Mouse (Mus musculus) lung, embryonic 14.5 days (tissue): ENCODE measurements at regions not wholly inside any gene's neighbourhood (a gene's known extent, or its start where the extent isn't known, plus 50 kb on each side); places are given as distances from the start of the nearest gene placed in this dataset.
"Not testable (repeated sequence)": the region's sequence is repeated elsewhere in the genome, so short reads cannot be mapped to it uniquely, and the experiment has no call there.

Source experiments
- ATAC-seq: fragments of 200-750 bp; cut with Nextera tagmentation; 2 replicates; pipeline ENCODE4 v1.8.0; 2017; ENCODE audit warnings: mild to moderate bottlenecking, moderate TSS enrichment, moderate library complexity; ENCODE audit not compliant: insufficient read depth
- DNase-seq: peaks from one replicate; pipeline ENCODE4 v3.0.0-alpha.2; 2015
- H3K27ac ChIP-seq: fragments of 300-500 bp; sonication (generic); 2 replicates; pipeline ENCODE4 v1.5.1; 2014; ENCODE audit warnings: low read depth, mild to moderate bottlenecking, moderate library complexity
- H3K27me3 ChIP-seq: fragments of 300-500 bp; sonication (generic); 2 replicates; pipeline ENCODE4 v1.6.1; 2014; ENCODE audit warnings: low read length, control low read depth; ENCODE audit not compliant: insufficient read depth
- H3K36me3 ChIP-seq: fragments of 300-500 bp; sonication (generic); 2 replicates; pipeline ENCODE4 v1.6.1; 2014; ENCODE audit warnings: control low read depth; ENCODE audit not compliant: insufficient read depth
- H3K4me1 ChIP-seq: fragments of 300-500 bp; sonication (generic); 2 replicates; pipeline ENCODE4 v1.6.1; 2014; ENCODE audit warnings: antibody characterized with exemption, control low read depth; ENCODE audit not compliant: insufficient read depth
- H3K4me2 ChIP-seq: fragments of 300-500 bp; sonication (generic); 2 replicates; pipeline ENCODE4 v1.6.1; 2014; ENCODE audit warnings: mild to moderate bottlenecking
- H3K4me3 ChIP-seq: fragments of 300-500 bp; sonication (generic); 2 replicates; pipeline ENCODE4 v1.5.1; 2014; ENCODE audit warnings: low read depth, low read length
- H3K9ac ChIP-seq: fragments of 300-500 bp; sonication (generic); 2 replicates; pipeline ENCODE4 v1.6.1; 2014
- H3K9me3 ChIP-seq: fragments of 300-500 bp; sonication (generic); 2 replicates; pipeline ENCODE4 v1.6.1; 2016; ENCODE audit warnings: low read depth, low read length, control low read depth
- CTCF ChIP-seq: IDR thresholded peaks from 2 replicates; pipeline ENCODE4 v1.5.1; 2016; ENCODE audit warnings: antibody characterized with exemption, low read depth
- WGBS: fragments of 180-500 bp; shearing (Covaris S2); extraction: QIAGEN DNeasy Blood & Tissue Kit; methylation state at CpG from one replicate; pipeline ENCODE4 v1.1.7; 2014; 5-methylcytosine and 5-hydroxymethylcytosine counted together

DNA sequence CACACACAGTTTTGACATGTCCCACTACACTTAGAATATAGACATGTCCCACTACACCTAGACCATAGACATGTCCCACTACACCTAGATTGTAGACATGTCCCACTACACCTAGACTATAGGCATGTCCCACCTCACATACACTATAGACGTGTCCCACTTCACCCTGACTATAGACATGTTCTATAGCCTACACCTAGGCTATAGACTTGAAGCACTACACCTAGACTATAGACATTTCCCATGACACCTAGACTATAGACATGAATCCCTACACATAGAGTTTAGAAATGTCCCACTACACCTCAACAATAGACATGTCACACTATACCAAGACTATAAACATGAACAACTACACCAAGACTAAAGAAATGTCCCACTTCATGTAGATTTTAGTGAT, 2580.9 kb downstream of the Gm37988 start:
- WGBS, result 80% methylated on average over 1 of the region's 1 CpGs
- no peak overlapping the region for H3K27ac ChIP-seq
- no peaks in the 10 kb centered on the region for H3K4me1 ChIP-seq
- H3K4me2 ChIP-seq, result no peak overlapping the region
- no peak overlapping the region for H3K9ac ChIP-seq
- no peaks in the 10 kb centered on the region for H3K9me3 ChIP-seq
- no peaks in the 10 kb centered on the region for H3K27me3 ChIP-seq
- DNase-seq (no peak), ATAC-seq (no peak)
- TF ChIP-seq CTCF, result no peak
- H3K36me3 ChIP-seq, result no peaks in the 10 kb centered on the region
- H3K4me3 ChIP-seq, result no peak overlapping the region

DNA sequence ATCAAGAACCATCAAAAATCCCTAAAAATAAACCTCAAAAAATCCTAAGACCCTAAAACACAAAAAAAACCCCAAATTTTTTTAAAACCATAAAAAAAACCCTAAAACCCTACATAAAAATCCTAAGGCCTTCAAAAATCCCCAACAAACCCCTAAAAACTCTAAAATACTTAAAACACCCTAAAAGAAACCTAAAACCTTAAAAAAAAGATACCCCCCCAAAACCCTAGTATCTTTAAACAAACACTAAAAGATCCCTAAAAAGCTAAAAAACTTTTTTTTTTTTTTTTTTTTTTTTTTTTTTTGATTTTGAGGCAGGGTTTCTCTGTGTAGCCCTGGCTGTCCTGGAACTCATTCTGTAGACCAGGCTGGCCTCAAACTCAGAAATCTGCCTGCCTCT, 2585.8 kb downstream of the Gm37988 start:
- H3K9ac ChIP-seq, result no peak overlapping the region
- no peak for ATAC-seq
- no peaks in the 10 kb centered on the region for H3K36me3 ChIP-seq
- no peaks in the 10 kb centered on the region for H3K27me3 ChIP-seq
- peak; percentile 6 for DNase-seq
- no peaks in the 10 kb centered on the region for H3K9me3 ChIP-seq
- no peak for TF ChIP-seq CTCF
- H3K4me2 ChIP-seq, result no peak overlapping the region
- H3K4me1 ChIP-seq, result no peaks in the 10 kb centered on the region
- no peak overlapping the region for H3K27ac ChIP-seq
- H3K4me3 ChIP-seq, result no peak overlapping the region

DNA sequence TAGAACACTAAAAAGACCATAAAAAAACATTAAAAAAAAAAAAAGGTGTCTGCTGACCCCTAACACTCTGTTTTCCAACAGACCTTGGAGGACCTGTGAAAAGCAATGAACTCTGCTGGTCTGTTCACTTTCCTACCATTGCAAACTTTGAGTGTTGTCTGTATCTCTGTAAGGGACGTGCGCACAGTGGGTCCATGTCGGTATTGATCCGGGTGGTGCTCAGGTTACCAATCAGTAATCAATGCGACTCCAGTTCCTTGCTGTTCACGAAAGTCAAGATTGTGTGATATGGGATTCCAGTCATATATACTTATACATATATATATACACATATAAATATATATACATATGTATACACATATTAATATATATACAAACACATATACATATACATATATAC, 2586.5 kb downstream of the Gm37988 start:
- WGBS, result 91% methylated on average over 6 of the region's 6 CpGs

DNA sequence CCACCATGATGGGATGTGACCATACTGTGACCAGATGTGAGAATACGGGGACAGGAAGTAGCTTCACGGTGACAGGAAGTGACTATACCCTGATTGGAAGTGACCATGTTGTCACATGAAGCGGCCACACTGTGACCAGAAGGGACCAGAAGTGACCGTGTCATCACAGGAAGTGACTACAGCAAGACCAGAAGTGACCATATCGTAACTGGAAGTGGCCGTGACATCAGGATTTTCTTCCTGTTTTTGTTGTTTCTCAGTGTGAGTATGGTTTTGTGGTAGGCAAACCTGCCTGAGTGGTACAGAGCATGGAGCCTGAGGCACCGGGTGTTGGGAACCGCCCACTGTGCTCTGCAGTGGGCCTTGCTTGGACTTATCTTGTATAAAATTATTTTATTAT, 2587.8 kb downstream of the Gm37988 start:
- TF ChIP-seq CTCF, result no peak
- no peak overlapping the region for H3K9ac ChIP-seq
- no peaks in the 10 kb centered on the region for H3K27me3 ChIP-seq
- no peaks in the 10 kb centered on the region for H3K4me1 ChIP-seq
- no peak overlapping the region for H3K4me3 ChIP-seq
- H3K9me3 ChIP-seq, result no peaks in the 10 kb centered on the region
- DNase-seq, result peak; percentile 5
- WGBS, result 89% methylated on average over 8 of the region's 8 CpGs
- H3K4me2 ChIP-seq, result no peak overlapping the region
- H3K27ac ChIP-seq, result no peak overlapping the region
- no peak for ATAC-seq
- H3K36me3 ChIP-seq, result no peaks in the 10 kb centered on the region

More for the DNA sequence above, 2586.5 kb downstream of the Gm37988 start:
- Histone ChIP-seq H3K9ac (no peak overlapping the region), H3K27me3 (no peaks in the 10 kb centered on the region), H3K36me3 (no peaks in the 10 kb centered on the region), H3K4me1 (no peaks in the 10 kb centered on the region), H3K4me2 (no peak overlapping the region), H3K9me3 (no peaks in the 10 kb centered on the region), H3K4me3 (no peak overlapping the region), H3K27ac (no peak overlapping the region)
- peak; percentile 1 for DNase-seq
- ATAC-seq, result no peak
- no peak for TF ChIP-seq CTCF

DNA sequence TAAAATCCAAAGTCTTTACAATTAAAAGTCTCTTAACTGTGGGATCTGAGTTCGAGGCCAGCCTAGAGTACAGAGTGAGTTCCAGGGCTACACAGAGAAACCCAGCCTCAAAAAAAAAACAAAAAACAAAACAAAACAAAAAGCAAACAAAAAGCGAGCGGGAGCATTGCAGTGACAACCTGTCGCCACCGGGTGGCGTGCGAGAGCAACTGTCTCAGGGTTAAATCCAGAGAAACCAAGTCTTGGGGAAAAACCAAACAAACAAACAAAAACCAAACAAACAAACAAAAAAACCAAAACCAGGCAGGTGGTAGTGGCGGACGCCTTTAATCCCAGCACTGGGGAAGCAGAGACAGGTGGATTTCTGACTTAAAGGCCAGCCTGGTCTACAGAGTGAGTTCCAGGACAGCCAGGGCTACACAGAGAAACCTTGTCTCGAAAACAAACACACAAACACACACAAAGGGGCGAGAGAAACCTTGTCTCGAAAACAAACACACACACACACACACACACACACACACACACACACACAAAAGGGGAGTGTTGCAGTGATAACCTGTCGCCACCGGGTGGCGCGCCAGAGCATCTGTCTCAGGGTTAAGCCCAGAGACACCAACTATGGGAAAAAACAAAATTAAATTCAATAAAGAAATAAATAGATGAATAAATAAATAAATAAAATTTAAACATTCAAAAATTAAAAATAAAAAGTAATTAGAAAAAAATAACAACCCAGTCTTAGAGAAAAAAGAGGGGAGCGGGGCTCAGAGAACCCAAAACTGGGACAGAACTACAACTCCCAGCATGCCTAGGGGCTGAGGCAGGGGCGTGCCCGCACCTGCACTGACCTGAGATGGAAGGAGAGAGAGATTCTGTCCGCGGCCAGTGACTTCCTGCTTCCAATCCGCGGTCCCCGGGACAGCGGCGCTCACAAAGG, 2589.4 kb downstream of the Gm37988 start:
- peak overlapping the region; percentile 55 for H3K4me2 ChIP-seq
- no peaks in the 10 kb centered on the region for H3K9me3 ChIP-seq
- TF ChIP-seq CTCF, result peak; percentile 77
- DNase-seq, result peak; percentile 90
- H3K27ac ChIP-seq, result 0 out of 2 replicates have a peak overlapping the region, but pooled peaks have one; percentile 33
- WGBS, result 16% methylated on average over 26 of the region's 26 CpGs
- H3K36me3 ChIP-seq, result no peaks in the 10 kb centered on the region
- no peak overlapping the region for H3K9ac ChIP-seq
- peak overlapping the region; percentile 56 for H3K4me3 ChIP-seq
- ATAC-seq, result peak; percentile 92
- no peaks in the 10 kb centered on the region for H3K4me1 ChIP-seq
- no peaks in the 10 kb centered on the region for H3K27me3 ChIP-seq

DNA sequence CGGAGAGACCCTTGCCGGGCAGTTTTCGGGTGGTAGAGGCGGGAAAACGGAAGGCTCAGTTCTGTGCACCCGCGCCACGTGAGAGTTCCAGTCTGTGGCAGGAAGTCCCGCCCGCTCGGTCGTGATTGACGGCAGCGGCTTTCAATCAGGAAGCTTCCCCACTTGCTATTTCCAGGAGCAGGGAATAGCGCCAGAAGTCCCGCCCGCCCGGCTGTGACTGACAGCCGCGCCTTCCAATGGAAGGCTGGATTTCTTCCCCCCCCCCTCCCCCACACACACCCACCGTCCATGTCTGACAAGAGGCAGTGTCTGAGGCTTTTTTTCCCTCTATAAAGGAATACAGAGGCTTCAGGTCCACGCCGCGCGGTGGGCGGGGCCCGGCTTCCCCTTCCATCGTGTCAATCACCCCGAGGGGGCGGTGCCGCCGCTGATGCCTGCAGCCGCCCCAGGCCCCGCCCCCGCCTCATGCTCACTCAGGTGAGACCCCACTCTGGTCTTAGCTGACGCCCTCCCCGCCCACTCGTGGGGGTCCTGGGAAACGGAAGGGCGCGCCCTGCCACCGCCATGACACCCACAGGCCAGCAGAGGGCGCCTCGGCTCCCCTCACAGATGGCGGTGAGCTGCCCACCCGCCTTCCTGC, 2590.2 kb downstream of the Gm37988 start:
- DNase-seq (peak; percentile 98), ATAC-seq (peak; percentile 98)
- H3K9me3 ChIP-seq, result no peaks in the 10 kb centered on the region
- under 1% methylated on average over 44 of the region's 46 CpGs for WGBS
- peak overlapping the region; percentile 62 for H3K9ac ChIP-seq
- H3K4me2 ChIP-seq, result peak overlapping the region; percentile 68
- H3K4me3 ChIP-seq, result peak overlapping the region; percentile 56
- H3K36me3 ChIP-seq, result no peaks in the 10 kb centered on the region
- H3K27ac ChIP-seq, result peak overlapping the region; percentile 81; the same call in 1 of the 2 replicates
- no peaks in the 10 kb centered on the region for H3K27me3 ChIP-seq
- peak; percentile 82 for TF ChIP-seq CTCF
- H3K4me1 ChIP-seq, result no peaks in the 10 kb centered on the region

DNA sequence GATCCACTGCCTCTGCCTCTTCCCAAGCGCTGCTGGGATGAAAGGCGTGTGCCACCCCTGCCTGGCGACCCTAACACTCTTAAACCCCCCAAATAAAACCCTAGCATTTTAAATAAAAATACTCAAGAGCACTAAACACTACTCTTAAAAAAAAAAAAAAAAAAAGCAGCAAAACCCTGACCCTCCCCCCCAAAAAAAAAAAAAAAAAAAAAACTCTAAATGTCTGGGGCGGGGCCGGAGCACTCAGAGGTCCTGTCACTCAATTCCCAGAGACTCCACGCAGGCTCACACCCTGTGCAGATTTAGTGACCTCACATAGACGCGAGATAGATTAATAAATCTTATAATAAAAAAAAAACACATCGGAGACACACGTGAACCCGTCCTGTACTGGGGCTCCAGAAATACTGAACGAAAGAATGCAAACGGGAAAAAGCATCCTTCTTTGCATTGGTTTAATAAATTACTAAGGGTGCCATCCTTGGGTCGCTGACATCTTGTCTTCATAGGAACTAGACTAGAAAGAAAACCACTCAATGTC, 2591.1 kb downstream of the Gm37988 start:
- Histone ChIP-seq H3K9ac (peak overlapping the region; percentile 62), H3K9me3 (no peaks in the 10 kb centered on the region), H3K4me2 (peak overlapping the region; percentile 68), H3K4me1 (no peaks in the 10 kb centered on the region), H3K27ac (peak overlapping the region; percentile 81; the same call in 1 of the 2 replicates), H3K4me3 (peak overlapping the region; percentile 56), H3K36me3 (no peaks in the 10 kb centered on the region), H3K27me3 (no peaks in the 10 kb centered on the region)
- DNase-seq (peak; percentile 9), ATAC-seq (no peak)
- TF ChIP-seq CTCF, result no peak
- WGBS, result 48% methylated on average over 14 of the region's 14 CpGs

DNA sequence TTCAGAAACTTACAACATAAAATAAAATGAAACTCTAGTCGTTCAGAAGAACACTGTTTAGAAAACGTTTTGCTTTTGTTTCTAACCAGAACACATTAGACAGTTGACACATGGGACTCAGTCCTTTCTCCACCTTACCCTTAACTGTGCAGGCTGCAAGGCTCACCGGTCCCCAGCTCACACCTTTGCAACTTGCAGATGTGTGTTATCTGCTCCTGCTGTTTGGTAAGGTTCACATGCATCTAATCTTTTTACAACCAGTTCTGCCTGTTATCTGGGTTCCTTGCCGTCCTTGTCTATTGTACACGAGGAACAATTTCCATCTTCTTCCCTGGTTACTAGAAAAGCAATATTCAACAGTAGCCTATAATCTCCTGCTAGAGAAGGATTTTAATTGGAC, 2598.0 kb downstream of the Gm37988 start:
- not testable (repeated sequence) for H3K36me3 ChIP-seq, DNase-seq, ATAC-seq, H3K4me2 ChIP-seq, H3K27me3 ChIP-seq, H3K9me3 ChIP-seq, H3K27ac ChIP-seq, H3K9ac ChIP-seq, H3K4me1 ChIP-seq, H3K4me3 ChIP-seq
- WGBS, result 60% methylated on average over 5 of the region's 5 CpGs
